8 mouse cellular contexts compared by ENCODE assay signal in the genomic region with DNA sequence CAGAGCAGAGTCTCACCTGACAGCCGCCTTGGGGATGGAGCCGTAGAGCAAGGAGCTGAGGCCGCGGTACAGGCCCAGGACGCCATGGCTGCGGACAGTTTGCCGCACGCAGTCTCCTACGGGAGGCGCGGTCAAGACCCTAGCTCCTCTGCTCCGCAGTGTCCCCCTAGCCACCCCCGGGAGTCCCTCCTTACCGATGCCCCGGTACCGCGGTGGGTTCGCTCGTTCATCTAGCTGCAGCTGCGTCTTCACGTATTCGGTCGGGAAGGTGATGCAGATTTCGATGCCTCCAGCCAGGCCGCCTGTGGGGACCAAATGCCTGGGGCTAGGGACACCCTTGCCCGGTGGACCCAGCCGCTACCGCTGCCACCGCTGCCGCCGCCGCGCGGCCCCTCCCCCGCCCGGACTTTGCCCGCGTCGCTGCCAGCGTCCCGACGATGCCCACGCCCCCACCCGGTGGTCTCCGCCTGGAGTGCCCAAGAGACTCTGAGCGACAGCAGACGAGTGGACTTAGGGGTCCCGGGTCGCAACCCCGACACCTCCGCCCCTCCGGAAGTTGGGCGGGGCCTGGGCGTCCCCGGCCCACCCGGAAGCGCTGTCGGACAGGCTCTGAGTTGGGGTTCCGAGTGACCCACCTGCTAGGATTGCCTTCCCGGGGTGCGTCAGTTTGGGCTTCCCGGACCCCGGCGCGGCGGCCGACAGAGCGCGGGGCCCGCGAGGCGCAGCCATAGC. TPM values are rescaled to one million over a fixed set of nuclear protein-coding genes. Genes with fewer than 3 reads are reported as not detected.
DNase-seq lines count a peak whose midpoint lies in the region; ATAC-seq and TF ChIP-seq lines count a peak whose summit lies in the region.

No protein-coding gene starts in this region.

- WGBS in heart, adult 2 months, result 4% methylated on average over 72 of the region's 72 CpGs
- under 1% methylated on average over 69 of the region's 72 CpGs for WGBS in embryonic facial prominence, embryonic 11.5 days
- under 1% methylated on average over 72 of the region's 72 CpGs for whole genome bisulfite sequencing in hindbrain, embryonic 15.5 days
- under 1% methylated on average over 72 of the region's 72 CpGs for WGBS in liver, embryonic 11.5 days
- WGBS in thymus, adult 2 months, result 6% methylated on average over 72 of the region's 72 CpGs

- peaks cover 1% of the 10 kb centered on the region for H3K4me1 ChIP-seq in heart, adult 2 months (ENCODE audit: control insufficient read depth, insufficient read depth, low read length)
- H3K4me1 ChIP-seq in embryonic facial prominence, embryonic 11.5 days (ENCODE audit: control insufficient read depth, insufficient read depth, low read length), result no peaks in the 10 kb centered on the region; the same call in 1 of the 2 replicates
- peaks cover 36% of the 10 kb centered on the region for H3K4me1 ChIP-seq in hindbrain, embryonic 15.5 days (replicated peaks)
- H3K4me1 ChIP-seq in liver, embryonic 11.5 days (replicated peaks; ENCODE audit: control insufficient read depth, insufficient read depth, low read length), result peaks cover 23% of the 10 kb centered on the region
- peaks cover 6% of the 10 kb centered on the region for H3K4me1 ChIP-seq in thymus, adult 2 months (replicated peaks; ENCODE audit: control insufficient read depth, insufficient read depth, low read length)

- H3K9me3 ChIP-seq in embryonic facial prominence, embryonic 11.5 days (replicated peaks; ENCODE audit: control insufficient read depth, low read length), result no peaks in the 10 kb centered on the region
- no peaks in the 10 kb centered on the region for H3K9me3 ChIP-seq in hindbrain, embryonic 15.5 days
- H3K9me3 ChIP-seq in liver, embryonic 11.5 days (ENCODE audit: control insufficient read depth, low read length), result no peaks in the 10 kb centered on the region

- no peaks in the 10 kb centered on the region for H3K79me2 ChIP-seq in heart, adult 2 months (replicated peaks; ENCODE audit: control insufficient read depth, insufficient read depth, low read length)

- peak; percentile 15 for ATAC-seq in embryonic facial prominence, embryonic 11.5 days (replicated peaks; ENCODE audit: insufficient number of reproducible peaks, low FRiP score, low TSS enrichment, low read depth)
- ATAC-seq in hindbrain, embryonic 15.5 days (ENCODE audit: low FRiP score, low read depth), result peak; percentile 58
- peak; percentile 31 for ATAC-seq in liver, embryonic 11.5 days (replicated peaks; ENCODE audit: low FRiP score)

- peak overlapping the region; percentile 71 for H3K4me2 ChIP-seq in embryonic facial prominence, embryonic 11.5 days (ENCODE audit: low read depth, low read length)
- peak overlapping the region; percentile 71 for H3K4me2 ChIP-seq in hindbrain, embryonic 15.5 days
- H3K4me2 ChIP-seq in liver, embryonic 11.5 days, result peak overlapping the region; percentile 95

- no peak for DNase-seq in heart, adult 2 months
- no peak for DNase-seq in heart, adult 8-10 months (ENCODE audit: low spot score)
- DNase-seq in MN1 (ENCODE audit: low spot score), result peak; percentile 39
- DNase-seq in embryonic facial prominence, embryonic 11.5 days (ENCODE audit: low spot score), result peak; percentile 65
- DNase-seq in liver, embryonic 11.5 days (ENCODE audit: low spot score), result no peak
- peak; percentile 50 for DNase-seq in naive thymus-derived CD4-positive, alpha-beta T cell, adult 2 months (ENCODE audit: low read depth)
- DNase-seq in thymus, adult 2 months, result peak; percentile 60

- intact Hi-C loops in heart, adult 2 months (cut with DNase I), result loop anchor here (5.0 to 10.0 kb wide), 2 partner anchors 120 to 307 kb away; a partner anchor contains a TSS

- H3K9ac ChIP-seq in heart, adult 2 months (ENCODE audit: low read depth, low read length), result peak overlapping the region; percentile 62
- peak overlapping the region; percentile 62 for H3K9ac ChIP-seq in embryonic facial prominence, embryonic 11.5 days (replicated peaks; ENCODE audit: low read length)
- H3K9ac ChIP-seq in hindbrain, embryonic 15.5 days, result peak overlapping the region; percentile 81
- peak overlapping the region; percentile 88 for H3K9ac ChIP-seq in liver, embryonic 11.5 days (ENCODE audit: low read depth, low read length)

- no peak for TF ChIP-seq CTCF in heart, adult 2 months (IDR thresholded peaks at IDR 0.05)
- TF ChIP-seq CTCF in thymus, adult 2 months (IDR thresholded peaks at IDR 0.05; ENCODE audit: borderline replicate concordance, control insufficient read depth, extremely low read depth, insufficient read depth, low read length, poor library complexity), result no peak

- peak overlapping the region; percentile 93 for H3K4me3 ChIP-seq in heart, adult 2 months
- H3K4me3 ChIP-seq in embryonic facial prominence, embryonic 11.5 days (ENCODE audit: low read depth, low read length), result peak overlapping the region; percentile 72
- peak overlapping the region; percentile 75 for H3K4me3 ChIP-seq in hindbrain, embryonic 15.5 days
- peak overlapping the region; percentile 91 for H3K4me3 ChIP-seq in liver, embryonic 11.5 days (ENCODE audit: low read depth, low read length)
- peak overlapping the region; percentile 90 for H3K4me3 ChIP-seq in thymus, adult 2 months (ENCODE audit: control insufficient read depth, insufficient read depth, low read length)

- no peaks in the 10 kb centered on the region for H3K36me3 ChIP-seq in heart, adult 2 months (ENCODE audit: control insufficient read depth, insufficient read depth, low read length)
- peaks cover 3% of the 10 kb centered on the region; the same call in 1 of the 2 replicates for H3K36me3 ChIP-seq in embryonic facial prominence, embryonic 11.5 days (replicated peaks; ENCODE audit: control insufficient read depth, insufficient read depth, low read depth, low read length)
- peaks cover 18% of the 10 kb centered on the region for H3K36me3 ChIP-seq in hindbrain, embryonic 15.5 days
- peaks cover 13% of the 10 kb centered on the region for H3K36me3 ChIP-seq in liver, embryonic 11.5 days (ENCODE audit: control insufficient read depth, insufficient read depth, low read length)
- H3K36me3 ChIP-seq in thymus, adult 2 months (ENCODE audit: control insufficient read depth, insufficient read depth, low read length), result no peaks in the 10 kb centered on the region

- no peak for TF ChIP-seq EP300 in heart, adult 2 months (IDR thresholded peaks at IDR 0.05; ENCODE audit: insufficient read depth, low read depth, low read length)

- H3K27ac ChIP-seq in heart, adult 2 months, result peak overlapping the region; percentile 77
- H3K27ac ChIP-seq in embryonic facial prominence, embryonic 11.5 days (replicated peaks; ENCODE audit: low read depth, low read length), result peak overlapping the region; percentile 59; the same call in 1 of the 2 replicates
- H3K27ac ChIP-seq in hindbrain, embryonic 15.5 days (replicated peaks), result peak overlapping the region; percentile 85
- peak overlapping the region; percentile 98 for H3K27ac ChIP-seq in liver, embryonic 11.5 days (ENCODE audit: low read depth, low read length)
- H3K27ac ChIP-seq in thymus, adult 2 months (ENCODE audit: control insufficient read depth, insufficient read depth, low read length), result no peak overlapping the region

- no peaks in the 10 kb centered on the region for H3K27me3 ChIP-seq in heart, adult 2 months (ENCODE audit: control insufficient read depth, insufficient read depth, low read length)
- no peaks in the 10 kb centered on the region for H3K27me3 ChIP-seq in embryonic facial prominence, embryonic 11.5 days (ENCODE audit: control insufficient read depth, insufficient read depth, low read length)
- no peaks in the 10 kb centered on the region for H3K27me3 ChIP-seq in hindbrain, embryonic 15.5 days
- no peaks in the 10 kb centered on the region for H3K27me3 ChIP-seq in liver, embryonic 11.5 days (replicated peaks; ENCODE audit: control insufficient read depth, insufficient read depth, low read length)
- H3K27me3 ChIP-seq in thymus, adult 2 months (ENCODE audit: control insufficient read depth, insufficient read depth, low read length), result no peaks in the 10 kb centered on the region

- TF ChIP-seq POLR2A in heart, adult 2 months (IDR thresholded peaks at IDR 0.05; ENCODE audit: insufficient read depth, low read depth, low read length), result no peak
- TF ChIP-seq POLR2A in thymus, adult 2 months (IDR thresholded peaks at IDR 0.05; ENCODE audit: control insufficient read depth, extremely low read depth, insufficient read depth, low read length, poor library complexity), result no peak; the same call in 1 of the 2 replicates

RNA-seq across cellular contexts. Expression of a gene that starts 0.5 kb away (rescaled TPM):
- 1 to 10 TPM; 6.8 to 7.3 TPM for total RNA-seq in heart, adult 2 months (2021)
- polyA plus RNA-seq in heart, adult 2 months (2012; rRNA removed), result 32.3 and 65.5 TPM in 2 replicates
- total RNA-seq in heart, adult 8-10 months (2022), result 1 to 10 TPM; 4.6 to 7.9 (median 7.2) TPM
- polyA plus RNA-seq in embryonic facial prominence, embryonic 11.5 days (2014; fragmentation: Nextera tagmentation; extraction: Ambion mirVana), result 66.2 and 69.5 TPM in 2 replicates
- polyA plus RNA-seq in hindbrain, embryonic 15.5 days (2015; fragmentation: Nextera tagmentation; extraction: Ambion mirVana), result 193 and 203 TPM in 2 replicates
- 138 and 140 TPM in 2 replicates for polyA plus RNA-seq in liver, embryonic 11.5 days (2014; fragmentation: Nextera tagmentation; extraction: Ambion mirVana)
- polyA plus RNA-seq in thymus, adult 2 months (2012; rRNA removed), result 126 and 151 TPM in 2 replicates

RNA-seq across cellular contexts. Expression of a gene that starts 12.7 kb away (rescaled TPM):
- total RNA-seq in heart, adult 2 months (2021), result not detected
- not detected in 2 replicates for polyA plus RNA-seq in heart, adult 2 months (2012; rRNA removed)
- total RNA-seq in heart, adult 8-10 months (2022), result not detected
- polyA plus RNA-seq in embryonic facial prominence, embryonic 11.5 days (2014; fragmentation: Nextera tagmentation; extraction: Ambion mirVana), result 0.24 TPM in 1 of 2 replicates, not detected in the other
- polyA plus RNA-seq in hindbrain, embryonic 15.5 days (2015; fragmentation: Nextera tagmentation; extraction: Ambion mirVana), result 1.1 and 1.2 TPM in 2 replicates
- polyA plus RNA-seq in liver, embryonic 11.5 days (2014; fragmentation: Nextera tagmentation; extraction: Ambion mirVana), result 0.21 and 0.29 TPM in 2 replicates
- 0.10 and 0.13 TPM in 2 replicates for polyA plus RNA-seq in thymus, adult 2 months (2012; rRNA removed)

RNA-seq across cellular contexts. Expression of a gene that starts 16.4 kb away (rescaled TPM):
- total RNA-seq in heart, adult 2 months (2021), result 1 to 10 TPM; 8.0 to 8.3 TPM
- 11.4 and 12.6 TPM in 2 replicates for polyA plus RNA-seq in heart, adult 2 months (2012; rRNA removed)
- total RNA-seq in heart, adult 8-10 months (2022), result 10 to 100 TPM in 1 of 4 experiments, 1 to 10 TPM in 3; 8.0 to 10.1 (median 9.6) TPM
- 38.4 and 40.3 TPM in 2 replicates for polyA plus RNA-seq in embryonic facial prominence, embryonic 11.5 days (2014; fragmentation: Nextera tagmentation; extraction: Ambion mirVana)
- polyA plus RNA-seq in hindbrain, embryonic 15.5 days (2015; fragmentation: Nextera tagmentation; extraction: Ambion mirVana), result 42.5 and 49.6 TPM in 2 replicates
- 24.4 and 26.4 TPM in 2 replicates for polyA plus RNA-seq in liver, embryonic 11.5 days (2014; fragmentation: Nextera tagmentation; extraction: Ambion mirVana)
- polyA plus RNA-seq in thymus, adult 2 months (2012; rRNA removed), result 45.5 and 48.9 TPM in 2 replicates

RNA-seq across cellular contexts. Expression of a gene that starts 29.1 kb away (rescaled TPM):
- total RNA-seq in heart, adult 2 months (2021), result not detected
- 0.33 and 0.44 TPM in 2 replicates for polyA plus RNA-seq in heart, adult 2 months (2012; rRNA removed)
- under 1 TPM in 1 of 4 experiments, not detected in 3; 0.20 TPM for total RNA-seq in heart, adult 8-10 months (2022)
- polyA plus RNA-seq in embryonic facial prominence, embryonic 11.5 days (2014; fragmentation: Nextera tagmentation; extraction: Ambion mirVana), result not detected in 2 replicates
- polyA plus RNA-seq in hindbrain, embryonic 15.5 days (2015; fragmentation: Nextera tagmentation; extraction: Ambion mirVana), result not detected in 2 replicates
- polyA plus RNA-seq in liver, embryonic 11.5 days (2014; fragmentation: Nextera tagmentation; extraction: Ambion mirVana), result 0.12 TPM in 1 of 2 replicates, not detected in the other
- 0.35 TPM in 1 of 2 replicates, not detected in the other for polyA plus RNA-seq in thymus, adult 2 months (2012; rRNA removed)

RNA-seq across cellular contexts. Expression of a gene that starts 29.2 kb away (rescaled TPM):
- total RNA-seq in heart, adult 2 months (2021), result 10 to 100 TPM; 46.5 to 55.7 TPM
- 64.3 and 77.9 TPM in 2 replicates for polyA plus RNA-seq in heart, adult 2 months (2012; rRNA removed)
- 10 to 100 TPM; 44.4 to 51.8 (median 48.7) TPM for total RNA-seq in heart, adult 8-10 months (2022)
- polyA plus RNA-seq in embryonic facial prominence, embryonic 11.5 days (2014; fragmentation: Nextera tagmentation; extraction: Ambion mirVana), result 68.8 and 76.6 TPM in 2 replicates
- polyA plus RNA-seq in hindbrain, embryonic 15.5 days (2015; fragmentation: Nextera tagmentation; extraction: Ambion mirVana), result 106 and 111 TPM in 2 replicates
- polyA plus RNA-seq in liver, embryonic 11.5 days (2014; fragmentation: Nextera tagmentation; extraction: Ambion mirVana), result 47.9 and 52.9 TPM in 2 replicates
- 214 and 215 TPM in 2 replicates for polyA plus RNA-seq in thymus, adult 2 months (2012; rRNA removed)

Comparison
In these comparisons a context has a peak if more than half of its experiments do, and no peak if none do; other contexts are left out.
1. DNase-seq: peak in MN1 (single experiment), embryonic facial prominence, embryonic 11.5 days (single experiment), naive thymus-derived CD4-positive, alpha-beta T cell, adult 2 months (single experiment) and thymus, adult 2 months (single experiment); none in heart, adult 2 months (0 of 2), heart, adult 8-10 months (single experiment) and liver, embryonic 11.5 days (single experiment).
2. Peak in every context shown above with its lines, with median percentiles within 50 percentile points of each other: H3K4me3 ChIP-seq, H3K9ac ChIP-seq, ATAC-seq and H3K4me2 ChIP-seq.